Mouse (Mus musculus): ENCODE measurements around the gene Ms4a4b. TPM values are rescaled to one million over a fixed set of nuclear protein-coding genes. Genes with fewer than 3 reads are reported as not detected.

The Ms4a4b gene
- 2,305 TPM for polyA plus RNA-seq (2017; shearing (Covaris generic))

DNA sequence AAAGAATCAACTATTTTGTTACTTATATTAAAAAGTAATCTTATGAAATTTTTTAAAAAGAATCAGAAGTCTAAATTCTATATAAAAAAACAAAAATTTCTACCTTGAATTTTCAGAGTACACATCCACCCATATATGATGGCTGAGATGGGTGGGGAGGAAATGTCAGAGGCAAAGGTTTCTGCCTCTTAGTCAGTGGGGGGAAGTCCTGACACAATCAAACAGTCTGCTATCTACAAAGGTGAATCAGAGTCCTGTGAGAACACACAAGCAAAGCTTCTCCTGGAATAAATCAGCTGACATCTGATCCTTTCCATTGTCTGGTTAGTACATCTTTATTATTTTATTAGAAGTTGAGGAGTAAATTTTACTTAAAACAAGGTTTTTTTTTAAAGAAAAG lies at the start of gene Ms4a4b:
Gene Ms4a4b, plus strand, starts transcription at position 216 of the 400 bp plus-strand sequence.

DNA sequence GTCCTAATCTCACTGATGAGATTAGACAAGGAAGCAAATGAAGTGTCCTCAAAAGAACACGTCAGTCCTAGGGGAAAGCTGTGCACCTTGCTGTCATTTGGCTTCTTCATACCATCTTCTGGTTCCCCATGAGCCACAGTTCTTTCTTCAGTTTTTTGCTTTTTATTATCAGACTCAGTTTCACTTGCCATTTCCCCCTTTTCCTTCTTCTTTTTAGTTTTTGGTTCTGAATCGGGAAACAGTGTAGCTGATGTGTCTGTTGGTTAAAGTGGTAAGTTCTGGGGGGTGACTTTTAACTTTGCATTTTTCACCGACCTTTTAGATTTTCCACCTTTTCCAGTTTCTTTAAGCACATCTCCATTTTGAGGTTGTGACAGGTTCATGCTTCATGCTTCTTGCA lies 38.8 kb upstream of the Ms4a4b start, which contains the start of gene Ms4a4c:
Gene Ms4a4c, plus strand, starts transcription at position 244 of the 400 bp plus-strand sequence.

GRCm38 (mm10) chr19:11469215-11469614 lies 25.9 kb downstream of the Ms4a4b start, which contains the start of gene Ms4a6c:
Gene Ms4a6c, plus strand, starts transcription at chr19:11469366.

DNA sequence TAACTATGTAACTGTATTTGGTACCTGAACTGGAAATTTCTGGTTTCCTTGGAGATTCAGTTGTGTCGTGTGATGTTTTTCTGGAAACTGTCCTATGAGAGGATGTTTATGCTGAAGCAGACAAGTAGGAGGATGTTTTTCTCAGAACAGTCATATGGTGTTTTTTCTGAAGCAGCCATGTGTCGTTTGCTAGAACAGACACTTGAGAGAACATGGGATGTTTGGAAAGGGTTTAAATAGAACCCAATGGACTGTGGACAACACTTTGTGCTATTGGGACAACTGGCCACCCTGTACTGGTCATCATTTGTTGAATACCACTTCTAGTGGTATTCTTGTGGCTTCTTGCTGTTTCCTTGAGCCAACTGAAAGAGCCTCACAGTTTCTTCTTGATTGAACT lies 42.4 kb downstream of the Ms4a4b start, which contains the start of gene Gm8369:
Gene Gm8369, plus strand, starts transcription at position 193 of the 400 bp plus-strand sequence.

DNA sequence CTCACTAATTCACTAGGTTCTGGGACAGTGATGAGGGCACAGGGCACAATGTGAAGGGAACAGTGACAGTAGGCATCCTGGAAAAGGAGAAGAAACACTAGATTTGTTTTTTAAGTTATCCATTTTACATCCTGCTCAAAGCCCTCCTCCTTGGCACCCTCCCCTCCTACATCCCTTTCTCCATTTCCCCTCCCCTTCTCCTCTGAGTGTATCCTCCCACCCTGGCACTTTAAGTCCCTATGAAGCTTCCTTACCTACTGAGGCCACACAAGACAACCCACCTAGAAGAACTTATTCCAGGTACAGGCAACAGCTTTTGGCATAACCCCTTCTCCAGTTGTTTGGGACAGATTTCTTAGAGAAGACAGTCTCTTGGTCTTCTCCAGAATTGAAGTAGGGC lies 72.9 kb downstream of the Ms4a4b start, which contains the start of gene Ms4a6b:
Gene Ms4a6b, plus strand, starts transcription at position 267 of the 400 bp plus-strand sequence.

Other genes starting within 250 kb of the Ms4a4b start
- gene Ms4a13, start 246.8 kb upstream of the Ms4a4b start, polyA plus RNA-seq (2017; shearing (Covaris generic)): not detected
- gene Ms4a12, start 211.1 kb upstream of the Ms4a4b start, polyA plus RNA-seq (2017; shearing (Covaris generic)): 0.20 TPM
- gene Ms4a1, start 177.3 kb upstream of the Ms4a4b start, polyA plus RNA-seq (2017; shearing (Covaris generic)): 0.47 TPM
- gene Ms4a5, start 159.7 kb upstream of the Ms4a4b start, polyA plus RNA-seq (2017; shearing (Covaris generic)): not detected
- not detected for gene Ms4a14, start 129.1 kb upstream of the Ms4a4b start, polyA plus RNA-seq (2017; shearing (Covaris generic))
- not detected for gene Ms4a7, start 107.4 kb upstream of the Ms4a4b start, polyA plus RNA-seq (2017; shearing (Covaris generic))
- 1.7 TPM for gene Ms4a4a, start 68.0 kb upstream of the Ms4a4b start, polyA plus RNA-seq (2017; shearing (Covaris generic))
- gene Ms4a4c, start 38.8 kb upstream of the Ms4a4b start, polyA plus RNA-seq (2017; shearing (Covaris generic)): 109 TPM
- 11.8 TPM for gene Ms4a6c, start 25.8 kb downstream of the Ms4a4b start, polyA plus RNA-seq (2017; shearing (Covaris generic))
- 441 TPM for gene Gm8369, start 42.4 kb downstream of the Ms4a4b start, polyA plus RNA-seq (2017; shearing (Covaris generic))
- 579 TPM for gene Ms4a6b, start 73.0 kb downstream of the Ms4a4b start, polyA plus RNA-seq (2017; shearing (Covaris generic))
- 0.66 TPM for gene Ms4a4d, start 93.2 kb downstream of the Ms4a4b start, polyA plus RNA-seq (2017; shearing (Covaris generic))
- 16.2 TPM for gene Ms4a6d, start 161.3 kb downstream of the Ms4a4b start, polyA plus RNA-seq (2017; shearing (Covaris generic))
- gene Ms4a2, start 180.2 kb downstream of the Ms4a4b start, polyA plus RNA-seq (2017; shearing (Covaris generic)): not detected
- not detected for gene Ms4a3, start 197.3 kb downstream of the Ms4a4b start, polyA plus RNA-seq (2017; shearing (Covaris generic))
- not detected for gene Oosp2, start 217.0 kb downstream of the Ms4a4b start, polyA plus RNA-seq (2017; shearing (Covaris generic))
- gene Oosp1, start 247.6 kb downstream of the Ms4a4b start, polyA plus RNA-seq (2017; shearing (Covaris generic)): not detected

Data from effector memory CD4-positive, alpha-beta T cell, adult 5 months (primary cell).